In the genomic region with DNA sequence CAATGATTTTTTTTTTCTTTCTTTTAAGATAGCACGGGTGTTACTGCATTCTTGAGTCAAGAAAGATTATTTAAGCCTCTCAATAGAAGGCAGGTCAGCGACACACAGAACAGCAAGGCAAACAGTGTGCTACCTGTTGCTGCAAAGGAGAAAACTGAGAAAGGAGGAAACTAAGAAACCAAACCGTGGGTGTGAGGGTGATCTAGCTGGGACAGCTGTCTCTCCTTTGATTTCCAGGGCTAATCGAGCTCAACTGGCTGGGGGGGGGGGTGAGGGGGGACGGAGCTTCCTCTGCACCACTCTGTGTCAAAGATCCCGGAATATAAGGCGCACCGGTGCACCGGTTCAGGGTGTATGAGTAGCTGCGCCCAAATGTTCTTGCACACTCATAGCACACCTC, we compare ENCODE assay signal across 26 mouse cellular contexts. TPM values are rescaled to one million over a fixed set of nuclear protein-coding genes. Genes with fewer than 3 reads are reported as not detected.
DNase-seq lines count a peak whose midpoint lies in the region; ATAC-seq and TF ChIP-seq lines count a peak whose summit lies in the region.
"Had no signal": no experiment of that assay in that cellular context is flagged by ENCODE, and none has a peak within 500 bp of the region (broad histone marks: within the 10 kb centered on the region; RNA-seq: fewer than 3 reads in every experiment).

No protein-coding gene starts in this region.

- no peaks in the 10 kb centered on the region for H3K36me3 ChIP-seq in lung, embryonic 16.5 days (ENCODE audit: control insufficient read depth, insufficient read depth, low read length)
- no peaks in the 10 kb centered on the region for H3K36me3 ChIP-seq in lung, postnatal 0 days (ENCODE audit: insufficient read depth, low read length)
- H3K36me3 ChIP-seq in G1E (replicated peaks), result peaks cover 46% of the 10 kb centered on the region
- H3K36me3 ChIP-seq in liver, embryonic 12.5 days, result no peaks in the 10 kb centered on the region
- H3K36me3 ChIP-seq: embryonic facial prominence, embryonic 13.5 days; hindbrain, embryonic 10.5 days; intestine, embryonic 15.5 days; midbrain, embryonic 15.5 days; neural tube, embryonic 12.5 days had no signal

- 0 out of 2 replicates have a peak overlapping the region, but pooled peaks have one; percentile 28 for H3K9ac ChIP-seq in lung, embryonic 16.5 days (ENCODE audit: low read length)
- no peak overlapping the region for H3K9ac ChIP-seq in lung, postnatal 0 days (replicated peaks; ENCODE audit: low read depth)
- H3K9ac ChIP-seq in liver, embryonic 12.5 days, result no peak overlapping the region
- H3K9ac ChIP-seq: embryonic facial prominence, embryonic 13.5 days; forebrain, embryonic 13.5 days; intestine, embryonic 15.5 days; midbrain, embryonic 15.5 days; neural tube, embryonic 12.5 days had no signal

- H3K27me3 ChIP-seq in lung, embryonic 16.5 days (ENCODE audit: control insufficient read depth, insufficient read depth, low read depth, low read length), result no peaks in the 10 kb centered on the region
- no peaks in the 10 kb centered on the region for H3K27me3 ChIP-seq in lung, postnatal 0 days (replicated peaks; ENCODE audit: insufficient read depth, low read length)
- H3K27me3 ChIP-seq in G1E (ENCODE audit: insufficient read depth, low read length), result no peaks in the 10 kb centered on the region
- no peaks in the 10 kb centered on the region for H3K27me3 ChIP-seq in liver, embryonic 12.5 days (replicated peaks)
- H3K27me3 ChIP-seq: embryonic facial prominence, embryonic 13.5 days; forebrain, embryonic 13.5 days; intestine, embryonic 15.5 days; midbrain, embryonic 15.5 days; neural tube, embryonic 12.5 days had no signal

- no peak for ATAC-seq in lung, embryonic 16.5 days (ENCODE audit: low read depth)
- no peak for ATAC-seq in lung, postnatal 0 days
- no peak for ATAC-seq in G1E (ENCODE audit: extremely low read depth, insufficient number of reproducible peaks, low FRiP score, poor library complexity, severe bottlenecking)
- 0 out of 2 replicates have a peak, but pooled peaks have one; percentile 31 for ATAC-seq in liver, embryonic 12.5 days
- peak; percentile 53 for ATAC-seq in megakaryocyte-erythroid progenitor cell, adult 5-6 weeks (replicated peaks; ENCODE audit: low FRiP score, low TSS enrichment, poor library complexity, severe bottlenecking)
- ATAC-seq: activated CD4-positive, CD25-positive, alpha-beta regulatory T cell, adult 4 months; forebrain, embryonic 13.5 days; hindbrain, embryonic 16.5 days; midbrain, embryonic 15.5 days had no signal

- TF ChIP-seq EP300 in lung, postnatal 0 days (IDR thresholded peaks at IDR 0.05), result no peak

- DNase-seq in lung, postnatal 0 days (ENCODE audit: low spot score), result no peak
- DNase-seq in G1E (ENCODE audit: low spot score), result peak; percentile 19
- no peak for DNase-seq in adipocyte (ENCODE audit: low spot score)
- DNase-seq in kidney, adult 11 months, result no peak
- no peak for DNase-seq in spleen, postnatal 4 days (ENCODE audit: low spot score in 2 of 2)
- DNase-seq: adrenal gland, postnatal 10 days; cerebellum, adult 2 months; cerebellum, postnatal 25 days; embryo, embryonic 11 days; gastrocnemius, adult 2 months; heart, postnatal 10 days; kidney, postnatal 36 days; lung, postnatal 14 days; right cerebral cortex, postnatal 14 days had no signal

- H3K4me1 ChIP-seq in lung, embryonic 16.5 days (replicated peaks; ENCODE audit: control insufficient read depth, insufficient read depth, low read length), result no peaks in the 10 kb centered on the region
- no peaks in the 10 kb centered on the region for H3K4me1 ChIP-seq in lung, postnatal 0 days (ENCODE audit: insufficient read depth, low read depth, low read length)
- H3K4me1 ChIP-seq in G1E (ENCODE audit: insufficient read depth, low read depth, low read length), result peaks cover 61% of the 10 kb centered on the region
- peaks cover 23% of the 10 kb centered on the region for H3K4me1 ChIP-seq in liver, embryonic 12.5 days
- H3K4me1 ChIP-seq: embryonic facial prominence, embryonic 13.5 days; intestine, embryonic 15.5 days; midbrain, embryonic 15.5 days; neural tube, embryonic 12.5 days had no signal

- no peak for TF ChIP-seq CTCF in lung, postnatal 0 days (IDR thresholded peaks at IDR 0.05)
- TF ChIP-seq CTCF in G1E (IDR thresholded peaks at IDR 0.05; ENCODE audit: low read depth, low read length), result no peak

- WGBS in lung, embryonic 16.5 days, result 26% methylated on average over 10 of the region's 10 CpGs
- 40% methylated on average over 10 of the region's 10 CpGs for WGBS in lung, postnatal 0 days
- WGBS in liver, embryonic 12.5 days (ENCODE audit: insufficient replicate concordance), result 19% methylated on average over 10 of the region's 10 CpGs

- H3K27ac ChIP-seq in lung, embryonic 16.5 days (ENCODE audit: low read length), result no peak overlapping the region
- H3K27ac ChIP-seq in lung, postnatal 0 days (ENCODE audit: low read length), result no peak overlapping the region
- no peak overlapping the region for H3K27ac ChIP-seq in liver, embryonic 12.5 days
- H3K27ac ChIP-seq: embryonic facial prominence, embryonic 13.5 days; forebrain, embryonic 13.5 days; gastrocnemius, adult 2 months; hindbrain, embryonic 10.5 days; intestine, embryonic 15.5 days; midbrain, embryonic 15.5 days; neural tube, embryonic 12.5 days had no signal

- H3K9me3 ChIP-seq in lung, embryonic 16.5 days (ENCODE audit: control insufficient read depth, low read length), result no peaks in the 10 kb centered on the region
- H3K9me3 ChIP-seq in lung, postnatal 0 days (ENCODE audit: low read length), result no peaks in the 10 kb centered on the region
- H3K9me3 ChIP-seq in G1E (replicated peaks), result peaks cover 3% of the 10 kb centered on the region; the same call in 1 of the 2 replicates
- no peaks in the 10 kb centered on the region for H3K9me3 ChIP-seq in liver, embryonic 12.5 days (replicated peaks)
- H3K9me3 ChIP-seq: embryonic facial prominence, embryonic 13.5 days; forebrain, embryonic 13.5 days; midbrain, embryonic 15.5 days; neural tube, embryonic 12.5 days had no signal

- H3K4me3 ChIP-seq in lung, embryonic 16.5 days (ENCODE audit: low read length), result no peak overlapping the region
- H3K4me3 ChIP-seq in lung, postnatal 0 days (ENCODE audit: low read depth, low read length), result no peak overlapping the region
- H3K4me3 ChIP-seq in G1E (ENCODE audit: low read depth, low read length), result peak overlapping the region; percentile 41; the same call in 1 of the 2 replicates
- 0 out of 2 replicates have a peak overlapping the region, but pooled peaks have one; percentile 2 for H3K4me3 ChIP-seq in liver, embryonic 12.5 days
- H3K4me3 ChIP-seq: embryonic facial prominence, embryonic 13.5 days; forebrain, embryonic 13.5 days; gastrocnemius, adult 2 months; hindbrain, embryonic 10.5 days; intestine, embryonic 15.5 days; midbrain, embryonic 15.5 days; neural tube, embryonic 12.5 days had no signal

- H3K4me2 ChIP-seq in lung, embryonic 16.5 days (ENCODE audit: low read depth, low read length), result no peak overlapping the region
- H3K4me2 ChIP-seq in lung, postnatal 0 days (replicated peaks; ENCODE audit: low read depth, low read length), result no peak overlapping the region
- H3K4me2 ChIP-seq in liver, embryonic 12.5 days, result peak overlapping the region; percentile 27
- H3K4me2 ChIP-seq: embryonic facial prominence, embryonic 13.5 days; forebrain, embryonic 13.5 days; heart, embryonic 11.5 days; intestine, embryonic 15.5 days; midbrain, embryonic 15.5 days; neural tube, embryonic 12.5 days had no signal

RNA-seq across cellular contexts. Expression of a gene that starts 32.3 kb away (rescaled TPM):
- 99.3 and 102 TPM in 2 replicates for polyA plus RNA-seq in lung, embryonic 16.5 days (2015; fragmentation: Nextera tagmentation; extraction: Ambion mirVana)
- 152 and 165 TPM in 2 replicates for polyA plus RNA-seq in lung, postnatal 0 days (2015; fragmentation: Nextera tagmentation; extraction: Ambion mirVana)
- total RNA-seq in G1E (2014; fragmentation: Nextera tagmentation) (70.1 and 74.0 TPM in 2 replicates), G1E (2017) (92.5 and 104 TPM in 2 replicates)
- polyA plus RNA-seq in G1E (2012), result 65.2 and 67.5 TPM in 2 replicates
- polyA plus RNA-seq in liver, embryonic 12.5 days (2016; fragmentation: Nextera tagmentation; extraction: Ambion mirVana), result 76.1 and 86.1 TPM in 2 replicates
- 59.3 and 76.3 TPM in 2 replicates for total RNA-seq in megakaryocyte-erythroid progenitor cell, adult 5-6 weeks (2014; fragmentation: Nextera tagmentation)
- 74.4 and 83.8 TPM in 2 replicates for total RNA-seq in megakaryocyte-erythroid progenitor cell, adult 5-6 weeks (2017)

RNA-seq across cellular contexts. Expression of a gene that starts 32.9 kb away (rescaled TPM):
- 1.2 and 1.3 TPM in 2 replicates for polyA plus RNA-seq in lung, embryonic 16.5 days (2015; fragmentation: Nextera tagmentation; extraction: Ambion mirVana)
- polyA plus RNA-seq in lung, postnatal 0 days (2015; fragmentation: Nextera tagmentation; extraction: Ambion mirVana), result 1.6 and 1.7 TPM in 2 replicates
- total RNA-seq in G1E (2014; fragmentation: Nextera tagmentation), result 0.87 TPM in 1 of 2 replicates, not detected in the other
- total RNA-seq in G1E (2017), result 0.16 TPM in 1 of 2 replicates, not detected in the other
- polyA plus RNA-seq in G1E (2012), result 0.01 TPM in 1 of 2 replicates, not detected in the other
- polyA plus RNA-seq in liver, embryonic 12.5 days (2016; fragmentation: Nextera tagmentation; extraction: Ambion mirVana), result 0.63 and 0.82 TPM in 2 replicates
- 8.1 and 8.8 TPM in 2 replicates for total RNA-seq in megakaryocyte-erythroid progenitor cell, adult 5-6 weeks (2014; fragmentation: Nextera tagmentation)
- 5.9 and 8.6 TPM in 2 replicates for total RNA-seq in megakaryocyte-erythroid progenitor cell, adult 5-6 weeks (2017)

RNA-seq across cellular contexts. Expression of a gene that starts 56.3 kb away (rescaled TPM):
- polyA plus RNA-seq in lung, embryonic 16.5 days (2015; fragmentation: Nextera tagmentation; extraction: Ambion mirVana), result 6.1 TPM in 2 replicates
- polyA plus RNA-seq in lung, postnatal 0 days (2015; fragmentation: Nextera tagmentation; extraction: Ambion mirVana), result 2.7 and 3.0 TPM in 2 replicates
- total RNA-seq in G1E (2014; fragmentation: Nextera tagmentation), result 44.8 and 58.5 TPM in 2 replicates
- 47.7 and 51.0 TPM in 2 replicates for total RNA-seq in G1E (2017)
- 10.6 and 16.4 TPM in 2 replicates for polyA plus RNA-seq in G1E (2012)
- 10.0 and 10.7 TPM in 2 replicates for polyA plus RNA-seq in liver, embryonic 12.5 days (2016; fragmentation: Nextera tagmentation; extraction: Ambion mirVana)
- 24.1 and 26.1 TPM in 2 replicates for total RNA-seq in megakaryocyte-erythroid progenitor cell, adult 5-6 weeks (2014; fragmentation: Nextera tagmentation)
- total RNA-seq in megakaryocyte-erythroid progenitor cell, adult 5-6 weeks (2017), result 30.3 and 34.1 TPM in 2 replicates

RNA-seq across cellular contexts. Expression of a gene that starts 57.8 kb away (rescaled TPM):
- polyA plus RNA-seq in lung, embryonic 16.5 days (2015; fragmentation: Nextera tagmentation; extraction: Ambion mirVana), result 44.6 and 46.2 TPM in 2 replicates
- 33.4 and 35.7 TPM in 2 replicates for polyA plus RNA-seq in lung, postnatal 0 days (2015; fragmentation: Nextera tagmentation; extraction: Ambion mirVana)
- total RNA-seq in G1E (2014; fragmentation: Nextera tagmentation) (43.9 and 45.0 TPM in 2 replicates), G1E (2017) (62.2 and 87.9 TPM in 2 replicates)
- 76.1 and 90.5 TPM in 2 replicates for polyA plus RNA-seq in G1E (2012)
- polyA plus RNA-seq in liver, embryonic 12.5 days (2016; fragmentation: Nextera tagmentation; extraction: Ambion mirVana), result 55.2 and 55.5 TPM in 2 replicates
- 85.9 and 124 TPM in 2 replicates for total RNA-seq in megakaryocyte-erythroid progenitor cell, adult 5-6 weeks (2014; fragmentation: Nextera tagmentation)
- total RNA-seq in megakaryocyte-erythroid progenitor cell, adult 5-6 weeks (2017), result 101 and 109 TPM in 2 replicates

Comparison
In these comparisons a context has a peak if more than half of its experiments do, and no peak if none do; other contexts are left out.
1. ATAC-seq: peak in liver, embryonic 12.5 days (single experiment) and megakaryocyte-erythroid progenitor cell, adult 5-6 weeks (single experiment); none in lung, embryonic 16.5 days (single experiment), lung, postnatal 0 days (single experiment) and G1E (single experiment).
2. H3K4me3 ChIP-seq: peak in G1E (single experiment) and liver, embryonic 12.5 days (single experiment); none in lung, embryonic 16.5 days (single experiment) and lung, postnatal 0 days (single experiment).